Mouse (Mus musculus) mouse trophoblast stem cell (cell line): ENCODE results near the gene Gtf2ird1.
"Not testable (repeated sequence)": the region's sequence is repeated elsewhere in the genome, so short reads cannot be mapped to it uniquely, and the experiment has no call there.

Experiments used
- in situ Hi-C, 2 experiments: fragments of 300-500 bp; cut with MseI, MboI; formaldehyde crosslinking; loops; 2 replicates in 1 of 2; 3 replicates in 1 of 2; pipeline ENCODE4 v1.15.1; 2025

The Gtf2ird1 gene

GRCm38 (mm10) chr5:134456503-134456962, at the start of gene Gtf2ird1:
TSS of gene Gtf2ird1 (minus strand) at chr5:134456716.
- in situ Hi-C loops = no loop called here

GRCm38 (mm10) chr5:134505810-134506292, 49.3 kb upstream of the Gtf2ird1 start:
- in situ Hi-C loops = loop anchor here in 1 of 2 experiments (10.0 kb wide), 1 partner anchor 69 kb away; no protein-coding TSS in a partner anchor

GRCm38 (mm10) chr5:134502591-134502990, 46.1 kb upstream of the Gtf2ird1 start:
- in situ Hi-C loops = loop anchor here in 1 of 2 experiments (10.0 kb wide), 1 partner anchor 72 kb away; no protein-coding TSS in a partner anchor

- in situ Hi-C loops = loop anchor here in 1 of 2 experiments (10.0 kb wide), 1 partner anchor 73 kb away; no protein-coding TSS in a partner anchor
Measured at GRCm38 (mm10) chr5:134501453-134501852, 44.9 kb upstream of the Gtf2ird1 start.

GRCm38 (mm10) chr5:134500681-134501080, 44.2 kb upstream of the Gtf2ird1 start:
- in situ Hi-C loops = loop anchor here in 1 of 2 experiments (10.0 kb wide), 1 partner anchor 74 kb away; no protein-coding TSS in a partner anchor

- in situ Hi-C loops = loop anchor here in 1 of 2 experiments (10.0 kb wide), 1 partner anchor 75 kb away; no protein-coding TSS in a partner anchor
Measured at GRCm38 (mm10) chr5:134500062-134500461, 43.5 kb upstream of the Gtf2ird1 start.

GRCm38 (mm10) chr5:134497026-134497425, 40.5 kb upstream of the Gtf2ird1 start:
- in situ Hi-C loops = no loop called here

- in situ Hi-C loops = no loop called here
Measured at GRCm38 (mm10) chr5:134495796-134496195, 39.3 kb upstream of the Gtf2ird1 start.

- in situ Hi-C loops = no loop called here
Measured at GRCm38 (mm10) chr5:134494142-134494541, 37.6 kb upstream of the Gtf2ird1 start.

GRCm38 (mm10) chr5:134492956-134493355, 36.4 kb upstream of the Gtf2ird1 start:
- in situ Hi-C loops = no loop called here

GRCm38 (mm10) chr5:134491712-134492417, 35.3 kb upstream of the Gtf2ird1 start:
- in situ Hi-C loops = no loop called here

GRCm38 (mm10) chr5:134491206-134491605, 34.7 kb upstream of the Gtf2ird1 start:
- in situ Hi-C loops = no loop called here

- in situ Hi-C loops = no loop called here
Measured at GRCm38 (mm10) chr5:134490465-134490864, 33.9 kb upstream of the Gtf2ird1 start.

- in situ Hi-C loops = no loop called here
Measured at GRCm38 (mm10) chr5:134489583-134489982, 33.1 kb upstream of the Gtf2ird1 start.

- in situ Hi-C loops = no loop called here
Measured at GRCm38 (mm10) chr5:134488596-134488995, 32.1 kb upstream of the Gtf2ird1 start.

GRCm38 (mm10) chr5:134488042-134488441, 31.5 kb upstream of the Gtf2ird1 start:
- in situ Hi-C loops = no loop called here

GRCm38 (mm10) chr5:134485900-134486665, 29.6 kb upstream of the Gtf2ird1 start:
- in situ Hi-C loops = no loop called here

GRCm38 (mm10) chr5:134485183-134485730, 28.7 kb upstream of the Gtf2ird1 start:
- in situ Hi-C loops = no loop called here

GRCm38 (mm10) chr5:134483291-134483690, 26.8 kb upstream of the Gtf2ird1 start:
- in situ Hi-C loops = no loop called here

- in situ Hi-C loops = no loop called here
Measured at GRCm38 (mm10) chr5:134482331-134482730, 25.8 kb upstream of the Gtf2ird1 start.

- in situ Hi-C loops = not testable (repeated sequence)
Measured at GRCm38 (mm10) chr5:134478886-134479285, 22.4 kb upstream of the Gtf2ird1 start.

- in situ Hi-C loops = not testable (repeated sequence)
Measured at GRCm38 (mm10) chr5:134475686-134476085, 19.2 kb upstream of the Gtf2ird1 start.
